In genomic region chr3:137868094-137868913, GRCm38 (mm10) we compare ENCODE assay signal across 8 mouse cellular contexts. TPM values are rescaled to one million over a fixed set of nuclear protein-coding genes. Genes with fewer than 3 reads are reported as not detected.
A peak's percentile ranks its signal among the peaks of the same experiment; 100 is the strongest.
DNase-seq lines count a peak whose midpoint lies in the region; ATAC-seq and TF ChIP-seq lines count a peak whose summit lies in the region.

No protein-coding gene starts in this region.

- H3K27me3 ChIP-seq in kidney, postnatal 0 days (ENCODE audit: insufficient read depth, low read length): no peaks in the 10 kb centered on the region
- no peaks in the 10 kb centered on the region for H3K27me3 ChIP-seq in forebrain, embryonic 12.5 days
- H3K27me3 ChIP-seq in liver, embryonic 13.5 days: no peaks in the 10 kb centered on the region

- 2% methylated on average over 26 of the region's 26 CpGs for WGBS in kidney, postnatal 0 days
- 2% methylated on average over 25 of the region's 26 CpGs for WGBS in forebrain, embryonic 12.5 days
- WGBS in liver, embryonic 13.5 days (ENCODE audit: insufficient replicate concordance): 3% methylated on average over 25 of the region's 26 CpGs

- peak; percentile 43 for DNase-seq in kidney, postnatal 0 days (ENCODE audit: low spot score)
- DNase-seq in kidney, postnatal 10 days: no peak
- peak; percentile 52 for DNase-seq in MEL-GATA-1-ER (ENCODE audit: extremely low read depth, low read depth)
- DNase-seq in liver, embryonic 13.5 days: no peak
- no peak for DNase-seq in frontal cortex, postnatal 14 days (ENCODE audit: low spot score in 2 of 2)
- no peak for DNase-seq in layer of hippocampus, adult 9-10 months (ENCODE audit: low spot score)
- no peak for DNase-seq in thymus, postnatal 14 days

- H3K4me1 ChIP-seq in kidney, postnatal 0 days (replicated peaks; ENCODE audit: insufficient read depth, low read length): no peaks in the 10 kb centered on the region; the same call in 1 of the 2 replicates
- peaks cover 22% of the 10 kb centered on the region for H3K4me1 ChIP-seq in forebrain, embryonic 12.5 days
- peaks cover 30% of the 10 kb centered on the region for H3K4me1 ChIP-seq in liver, embryonic 13.5 days (replicated peaks)

- peak overlapping the region; percentile 98 for H3K9ac ChIP-seq in kidney, postnatal 0 days (ENCODE audit: low read depth, low read length)
- H3K9ac ChIP-seq in forebrain, embryonic 12.5 days: peak overlapping the region; percentile 91
- H3K9ac ChIP-seq in liver, embryonic 13.5 days: peak overlapping the region; percentile 97

- H3K9me3 ChIP-seq in kidney, postnatal 0 days (replicated peaks; ENCODE audit: low read length): no peaks in the 10 kb centered on the region
- no peaks in the 10 kb centered on the region for H3K9me3 ChIP-seq in forebrain, embryonic 12.5 days
- no peaks in the 10 kb centered on the region for H3K9me3 ChIP-seq in liver, embryonic 13.5 days (replicated peaks)

- no peaks in the 10 kb centered on the region for H3K36me3 ChIP-seq in kidney, postnatal 0 days (ENCODE audit: insufficient read depth, low read length)
- peaks cover 9% of the 10 kb centered on the region for H3K36me3 ChIP-seq in forebrain, embryonic 12.5 days (replicated peaks)
- H3K36me3 ChIP-seq in liver, embryonic 13.5 days: peaks cover 13% of the 10 kb centered on the region

- no peak for TF ChIP-seq CTCF in kidney, postnatal 0 days (IDR thresholded peaks at IDR 0.05; ENCODE audit: low read depth)

- ATAC-seq in kidney, postnatal 0 days (replicated peaks; ENCODE audit: low FRiP score, low read depth): no peak
- no peak for ATAC-seq in forebrain, embryonic 12.5 days (ENCODE audit: low FRiP score)
- peak; percentile 16 for ATAC-seq in liver, embryonic 13.5 days (ENCODE audit: low read depth)

- H3K4me2 ChIP-seq in kidney, postnatal 0 days (ENCODE audit: low read length): peak overlapping the region; percentile 94
- H3K4me2 ChIP-seq in forebrain, embryonic 12.5 days: peak overlapping the region; percentile 78
- peak overlapping the region; percentile 98 for H3K4me2 ChIP-seq in liver, embryonic 13.5 days

- peak overlapping the region; percentile 99 for H3K27ac ChIP-seq in kidney, postnatal 0 days
- peak overlapping the region; percentile 98 for H3K27ac ChIP-seq in forebrain, embryonic 12.5 days
- H3K27ac ChIP-seq in liver, embryonic 13.5 days: peak overlapping the region; percentile 97

- peak overlapping the region; percentile 97 for H3K4me3 ChIP-seq in kidney, postnatal 0 days (replicated peaks; ENCODE audit: low read depth, low read length)
- H3K4me3 ChIP-seq in forebrain, embryonic 12.5 days (replicated peaks): peak overlapping the region; percentile 66
- peak overlapping the region; percentile 88 for H3K4me3 ChIP-seq in liver, embryonic 13.5 days (replicated peaks)

RNA-seq across cellular contexts. Expression of gene Dnajb14, which starts 0.8 kb away (rescaled TPM):
- polyA plus RNA-seq in kidney, postnatal 0 days (2015; fragmentation: Nextera tagmentation; extraction: Ambion mirVana): 11.6 and 12.1 TPM in 2 replicates
- polyA plus RNA-seq in forebrain, embryonic 12.5 days (2016; fragmentation: Nextera tagmentation; extraction: Ambion mirVana): 10.9 and 11.2 TPM in 2 replicates
- 5.7 and 6.0 TPM in 2 replicates for polyA plus RNA-seq in liver, embryonic 13.5 days (2015; fragmentation: Nextera tagmentation; extraction: Ambion mirVana)

RNA-seq across cellular contexts. Expression of gene H2afz, which starts 4.0 kb away (rescaled TPM):
- 1,659 and 1,680 TPM in 2 replicates for polyA plus RNA-seq in kidney, postnatal 0 days (2015; fragmentation: Nextera tagmentation; extraction: Ambion mirVana)
- polyA plus RNA-seq in forebrain, embryonic 12.5 days (2016; fragmentation: Nextera tagmentation; extraction: Ambion mirVana): 2,961 and 3,101 TPM in 2 replicates
- polyA plus RNA-seq in liver, embryonic 13.5 days (2015; fragmentation: Nextera tagmentation; extraction: Ambion mirVana): 1,513 and 1,730 TPM in 2 replicates

RNA-seq across cellular contexts. Expression of gene Lamtor3, which starts 50.0 kb away (rescaled TPM):
- 131 and 135 TPM in 2 replicates for polyA plus RNA-seq in kidney, postnatal 0 days (2015; fragmentation: Nextera tagmentation; extraction: Ambion mirVana)
- 103 and 106 TPM in 2 replicates for polyA plus RNA-seq in forebrain, embryonic 12.5 days (2016; fragmentation: Nextera tagmentation; extraction: Ambion mirVana)
- 65.6 and 78.3 TPM in 2 replicates for polyA plus RNA-seq in liver, embryonic 13.5 days (2015; fragmentation: Nextera tagmentation; extraction: Ambion mirVana)

Comparison
In these comparisons a context has a peak if more than half of its experiments do, and no peak if none do; other contexts are left out.
1. DNase-seq: peak in kidney, postnatal 0 days (single experiment) and MEL-GATA-1-ER (single experiment); none in kidney, postnatal 10 days (single experiment), liver, embryonic 13.5 days (single experiment), frontal cortex, postnatal 14 days (0 of 2), layer of hippocampus, adult 9-10 months (single experiment) and thymus, postnatal 14 days (single experiment).
2. Peak in every context shown above with its lines, with median percentiles within 50 percentile points of each other: H3K27ac ChIP-seq, H3K4me2 ChIP-seq, H3K4me3 ChIP-seq and H3K9ac ChIP-seq.